Mouse (Mus musculus) embryonic facial prominence, embryonic 12.5 days (tissue): ENCODE measurements at regions not wholly inside any gene's neighbourhood (a gene's known extent, or its start where the extent isn't known, plus 50 kb on each side); places are given as distances from the start of the nearest gene placed in this dataset.
"Not testable (repeated sequence)": the region's sequence is repeated elsewhere in the genome, so short reads cannot be mapped to it uniquely, and the experiment has no call there.

ENCODE experiments used
- ATAC-seq: fragments of 200-750 bp; cut with Nextera tagmentation; 2 replicates; pipeline ENCODE4 v1.8.0; 2017; ENCODE audit not compliant: insufficient number of reproducible peaks, insufficient read depth, low FRiP score, low TSS enrichment
- H3K27ac ChIP-seq: fragments of 300-500 bp; sonication (generic); 2 replicates; pipeline ENCODE4 v1.5.1; 2016; ENCODE audit warnings: mild to moderate bottlenecking
- H3K27me3 ChIP-seq: fragments of 300-500 bp; sonication (generic); 2 replicates; pipeline ENCODE4 v1.6.1; 2016; ENCODE audit warnings: mild to moderate bottlenecking, moderate library complexity
- H3K36me3 ChIP-seq: fragments of 300-500 bp; sonication (generic); 2 replicates; pipeline ENCODE4 v1.6.1; 2016; ENCODE audit warnings: mild to moderate bottlenecking
- H3K4me1 ChIP-seq: fragments of 300-500 bp; sonication (generic); 2 replicates; pipeline ENCODE4 v1.6.1; 2016
- H3K4me2 ChIP-seq: fragments of 300-500 bp; sonication (generic); replicated peaks from 2 replicates; pipeline ENCODE4 v1.6.1; 2016; ENCODE audit warnings: mild to moderate bottlenecking, moderate library complexity
- H3K4me3 ChIP-seq: fragments of 300-500 bp; sonication (generic); 2 replicates; pipeline ENCODE4 v1.5.1; 2016; ENCODE audit warnings: mild to moderate bottlenecking
- H3K9ac ChIP-seq: fragments of 300-500 bp; sonication (generic); 2 replicates; pipeline ENCODE4 v1.6.1; 2016; ENCODE audit warnings: mild to moderate bottlenecking, moderate library complexity
- H3K9me3 ChIP-seq: fragments of 300-500 bp; sonication (generic); 2 replicates; pipeline ENCODE4 v1.6.1; 2016; ENCODE audit warnings: mild to moderate bottlenecking, moderate library complexity
- WGBS: fragments of 180-500 bp; shearing (Covaris S2); methylation state at CpG from one replicate; pipeline ENCODE4 v1.1.7; 2016; 5-methylcytosine and 5-hydroxymethylcytosine counted together

- ATAC-seq, H3K4me3 ChIP-seq, H3K36me3 ChIP-seq, H3K4me2 ChIP-seq, H3K9ac ChIP-seq, H3K27me3 ChIP-seq, H3K9me3 ChIP-seq, H3K27ac ChIP-seq, H3K4me1 ChIP-seq: not testable (repeated sequence)
- 53% methylated on average over 1 of the region's 1 CpGs for WGBS
Observed at GRCm38 (mm10) chr14:37412583-37412982, 277.5 kb upstream of the Ghitm start.

GRCm38 (mm10) chr14:37371972-37372371 is 236.9 kb upstream of the Ghitm start:
- H3K4me1 ChIP-seq: no peaks in the 10 kb centered on the region
- H3K4me3 ChIP-seq: no peak overlapping the region
- H3K27me3 ChIP-seq: no peaks in the 10 kb centered on the region
- no peak overlapping the region for H3K4me2 ChIP-seq
- 93% methylated on average over 1 of the region's 1 CpGs for WGBS
- H3K9ac ChIP-seq: no peak overlapping the region
- no peaks in the 10 kb centered on the region for H3K36me3 ChIP-seq
- H3K9me3 ChIP-seq: no peaks in the 10 kb centered on the region
- no peak for ATAC-seq
- no peak overlapping the region for H3K27ac ChIP-seq

GRCm38 (mm10) chr14:37361896-37362295 is 226.8 kb upstream of the Ghitm start:
- 72% methylated on average over 3 of the region's 3 CpGs for WGBS

GRCm38 (mm10) chr14:37355968-37356704 is 221.1 kb upstream of the Ghitm start:
- H3K4me1 ChIP-seq: no peaks in the 10 kb centered on the region
- peak; percentile 72; the same call in 1 of the 2 replicates for ATAC-seq
- no peaks in the 10 kb centered on the region for H3K36me3 ChIP-seq
- H3K27me3 ChIP-seq: no peaks in the 10 kb centered on the region
- H3K4me2 ChIP-seq: no peak overlapping the region
- H3K9me3 ChIP-seq: no peaks in the 10 kb centered on the region
- no peak overlapping the region for H3K4me3 ChIP-seq
- no peak overlapping the region for H3K27ac ChIP-seq
- whole genome bisulfite sequencing: 25% methylated on average over 9 of the region's 9 CpGs
- no peak overlapping the region for H3K9ac ChIP-seq

More at GRCm38 (mm10) chr14:37361896-37362295, 226.8 kb upstream of the Ghitm start:
- ATAC-seq: no peak
- Histone ChIP-seq H3K36me3 (no peaks in the 10 kb centered on the region), H3K9me3 (no peaks in the 10 kb centered on the region), H3K4me1 (no peaks in the 10 kb centered on the region), H3K27ac (no peak overlapping the region), H3K4me2 (no peak overlapping the region), H3K4me3 (no peak overlapping the region), H3K9ac (no peak overlapping the region), H3K27me3 (no peaks in the 10 kb centered on the region)

GRCm38 (mm10) chr14:37323392-37323791 is 188.3 kb upstream of the Ghitm start:
- 76% methylated on average over 4 of the region's 4 CpGs for WGBS
- H3K4me3 ChIP-seq: no peak overlapping the region
- no peak overlapping the region for H3K4me2 ChIP-seq
- no peaks in the 10 kb centered on the region for H3K36me3 ChIP-seq
- H3K9me3 ChIP-seq: no peaks in the 10 kb centered on the region
- ATAC-seq: no peak
- no peak overlapping the region for H3K9ac ChIP-seq
- H3K27ac ChIP-seq: no peak overlapping the region
- H3K4me1 ChIP-seq: no peaks in the 10 kb centered on the region
- no peaks in the 10 kb centered on the region for H3K27me3 ChIP-seq

- Histone ChIP-seq H3K27me3 (no peaks in the 10 kb centered on the region), H3K4me1 (no peaks in the 10 kb centered on the region), H3K4me3 (no peak overlapping the region), H3K9me3 (no peaks in the 10 kb centered on the region), H3K4me2 (no peak overlapping the region), H3K27ac (no peak overlapping the region), H3K36me3 (no peaks in the 10 kb centered on the region), H3K9ac (no peak overlapping the region)
- 0 out of 2 replicates have a peak, but pooled peaks have one; percentile 15 for ATAC-seq
- 55% methylated on average over 7 of the region's 7 CpGs for WGBS
Observed at GRCm38 (mm10) chr14:37315239-37315895, 180.3 kb upstream of the Ghitm start.

GRCm38 (mm10) chr14:37313906-37314305 is 178.8 kb upstream of the Ghitm start:
- Histone ChIP-seq H3K9ac (no peak overlapping the region), H3K4me3 (no peak overlapping the region), H3K27me3 (no peaks in the 10 kb centered on the region), H3K4me1 (no peaks in the 10 kb centered on the region), H3K9me3 (no peaks in the 10 kb centered on the region), H3K4me2 (no peak overlapping the region), H3K27ac (no peak overlapping the region), H3K36me3 (no peaks in the 10 kb centered on the region)
- ATAC-seq: no peak

GRCm38 (mm10) chr14:37312887-37313286 is 177.8 kb upstream of the Ghitm start:
- Histone ChIP-seq H3K36me3 (no peaks in the 10 kb centered on the region), H3K9ac (no peak overlapping the region), H3K27ac (no peak overlapping the region), H3K4me1 (no peaks in the 10 kb centered on the region), H3K9me3 (no peaks in the 10 kb centered on the region), H3K4me2 (no peak overlapping the region), H3K27me3 (no peaks in the 10 kb centered on the region), H3K4me3 (no peak overlapping the region)
- ATAC-seq: no peak
- 84% methylated on average over 3 of the region's 3 CpGs for WGBS

- WGBS: 46% methylated on average over 2 of the region's 2 CpGs
- Histone ChIP-seq H3K4me1 (no peaks in the 10 kb centered on the region), H3K4me3 (no peak overlapping the region), H3K9ac (no peak overlapping the region), H3K36me3 (no peaks in the 10 kb centered on the region), H3K4me2 (no peak overlapping the region), H3K9me3 (no peaks in the 10 kb centered on the region), H3K27me3 (no peaks in the 10 kb centered on the region), H3K27ac (no peak overlapping the region)
- ATAC-seq: peak; percentile 80; the same call in 1 of the 2 replicates
Observed at GRCm38 (mm10) chr14:37306622-37307274, 171.7 kb upstream of the Ghitm start.

- Histone ChIP-seq H3K4me2 (no peak overlapping the region), H3K27ac (no peak overlapping the region), H3K27me3 (no peaks in the 10 kb centered on the region), H3K9me3 (no peaks in the 10 kb centered on the region), H3K9ac (no peak overlapping the region), H3K4me1 (no peaks in the 10 kb centered on the region), H3K4me3 (no peak overlapping the region), H3K36me3 (no peaks in the 10 kb centered on the region)
- ATAC-seq: no peak
Observed at GRCm38 (mm10) chr14:37298631-37299030, 163.6 kb upstream of the Ghitm start.

GRCm38 (mm10) chr14:37296531-37296930 is 161.5 kb upstream of the Ghitm start:
- no peak overlapping the region for H3K4me3 ChIP-seq
- no peaks in the 10 kb centered on the region for H3K4me1 ChIP-seq
- no peak for ATAC-seq
- no peak overlapping the region for H3K27ac ChIP-seq
- no peak overlapping the region for H3K4me2 ChIP-seq
- WGBS: 58% methylated on average over 1 of the region's 1 CpGs
- H3K9me3 ChIP-seq: no peaks in the 10 kb centered on the region
- no peak overlapping the region for H3K9ac ChIP-seq
- no peaks in the 10 kb centered on the region for H3K36me3 ChIP-seq
- no peaks in the 10 kb centered on the region for H3K27me3 ChIP-seq
